Mouse (Mus musculus): ENCODE measurements around the gene 2610008E11Rik.
"Not testable (repeated sequence)": the region's sequence is repeated elsewhere in the genome, so short reads cannot be mapped to it uniquely, and the experiment has no call there.

2610008E11Rik gene

DNA sequence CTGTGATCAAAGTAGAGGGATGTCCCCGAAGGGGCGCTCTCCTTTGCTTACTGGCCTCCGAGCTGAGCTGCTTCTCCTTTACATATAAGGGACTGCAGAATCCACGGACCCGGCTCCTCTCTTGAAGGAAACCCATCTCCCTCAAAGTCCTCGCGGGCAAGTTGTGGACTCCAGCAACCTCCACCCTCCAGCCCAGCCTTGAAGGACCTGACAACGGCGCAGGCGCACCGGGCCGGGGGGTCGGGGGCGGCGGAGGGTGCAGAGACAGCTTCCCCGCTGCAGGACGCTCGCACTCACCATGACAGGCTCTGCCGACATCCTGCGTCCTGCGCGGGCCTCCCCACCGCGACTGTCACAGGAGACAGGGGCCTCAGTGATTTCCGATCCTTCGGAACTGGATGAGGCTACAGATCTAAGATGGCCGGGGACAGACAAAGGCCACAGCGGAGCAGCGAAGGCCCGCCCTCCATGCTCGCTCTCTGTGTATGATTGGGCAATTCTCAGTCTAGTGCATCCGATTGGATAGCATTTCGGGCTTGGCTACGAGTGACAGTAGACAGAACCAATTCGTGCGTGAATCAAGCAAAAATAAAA, at the start of gene 2610008E11Rik:
Gene 2610008E11Rik (minus strand): TSS at position 440 of the 594 bp plus-strand sequence.
- peak; percentile 94 for DNase-seq (ENCODE audit: low spot score)

DNA sequence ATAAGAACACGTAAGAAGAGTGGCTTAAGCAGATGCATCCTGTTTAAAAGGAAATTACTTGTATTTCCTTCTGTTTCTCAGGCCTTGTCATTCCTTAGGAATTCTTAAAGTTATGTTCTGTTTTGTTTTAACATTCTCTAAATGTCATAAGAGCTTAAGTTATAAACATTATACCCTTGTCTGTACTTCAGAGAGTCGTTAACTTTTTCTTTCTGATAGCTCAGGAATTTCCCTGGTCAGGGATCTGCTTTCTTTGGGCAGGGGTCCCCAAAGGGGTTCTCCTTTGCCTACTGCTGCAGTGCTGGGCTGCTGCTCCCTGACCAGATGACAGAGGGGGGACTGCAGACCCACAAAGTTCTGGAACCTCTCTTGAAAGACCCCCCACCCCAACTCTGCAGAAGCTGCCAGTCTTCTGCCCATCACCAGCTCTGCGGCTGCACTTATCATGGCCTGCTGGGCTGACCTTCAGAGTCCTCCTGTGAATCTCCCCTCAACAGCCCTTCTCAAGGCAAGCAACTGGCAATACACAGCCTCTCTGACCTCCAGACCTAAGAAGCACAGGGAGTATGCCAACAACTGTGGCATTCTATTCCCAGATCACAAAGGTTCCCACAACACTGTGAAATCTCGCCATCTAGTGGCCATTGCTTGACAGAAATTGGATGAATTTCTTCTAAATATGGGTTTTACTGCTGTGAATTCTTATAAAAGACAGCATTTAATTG, 18.9 kb upstream of the 2610008E11Rik start:
- DNase-seq (ENCODE audit: low spot score): peak; percentile 1

- no peak for DNase-seq (ENCODE audit: low spot score)
Measured at GRCm38 (mm10) chr10:79115085-79115484, 17.7 kb upstream of the 2610008E11Rik start.

DNA sequence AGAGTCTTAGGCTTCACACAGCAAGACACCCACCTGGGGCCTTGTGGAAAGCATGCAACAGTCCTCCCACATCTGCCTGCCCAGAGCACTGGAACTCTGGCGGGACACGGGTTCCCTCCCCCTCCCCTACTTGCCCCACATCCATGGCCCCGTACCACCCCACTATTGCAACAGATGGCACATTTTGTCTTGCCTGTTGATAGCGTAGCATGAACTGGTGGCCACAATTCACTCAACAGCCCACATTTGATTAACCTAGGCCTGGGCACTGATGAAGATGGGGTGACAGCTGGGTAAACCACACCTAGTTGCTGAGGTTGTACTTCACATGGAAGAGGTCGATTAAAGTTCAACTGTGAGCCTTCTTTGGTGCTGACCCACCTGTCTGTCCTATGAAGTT, 13.1 kb upstream of the 2610008E11Rik start:
- no peak for DNase-seq (ENCODE audit: low spot score)

- no peak for DNase-seq (ENCODE audit: low spot score)
Measured at GRCm38 (mm10) chr10:79109156-79109555, 11.8 kb upstream of the 2610008E11Rik start.

DNA sequence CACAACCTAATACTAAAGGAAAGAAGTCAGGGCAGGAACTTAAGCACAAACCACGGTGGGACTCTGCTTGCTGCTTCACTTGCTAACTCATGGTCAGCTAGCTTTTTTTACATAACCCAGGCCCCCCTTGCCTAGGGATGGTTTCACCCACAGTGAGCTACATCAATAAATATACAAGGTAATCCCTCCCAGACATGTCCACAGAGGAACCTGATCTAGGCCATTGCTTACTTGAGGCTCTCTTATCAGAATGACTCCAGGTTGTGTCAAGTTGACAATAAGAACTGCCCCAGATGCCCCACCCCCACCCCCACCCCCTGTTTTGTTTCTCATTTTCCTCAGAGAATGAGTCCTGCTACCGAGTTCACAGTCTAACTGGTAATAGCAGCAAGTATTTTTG, 10.1 kb upstream of the 2610008E11Rik start:
- no peak for DNase-seq (ENCODE audit: low spot score)

GRCm38 (mm10) chr10:79106325-79107282, 9.2 kb upstream of the 2610008E11Rik start:
- no peak for DNase-seq (ENCODE audit: low spot score)

DNA sequence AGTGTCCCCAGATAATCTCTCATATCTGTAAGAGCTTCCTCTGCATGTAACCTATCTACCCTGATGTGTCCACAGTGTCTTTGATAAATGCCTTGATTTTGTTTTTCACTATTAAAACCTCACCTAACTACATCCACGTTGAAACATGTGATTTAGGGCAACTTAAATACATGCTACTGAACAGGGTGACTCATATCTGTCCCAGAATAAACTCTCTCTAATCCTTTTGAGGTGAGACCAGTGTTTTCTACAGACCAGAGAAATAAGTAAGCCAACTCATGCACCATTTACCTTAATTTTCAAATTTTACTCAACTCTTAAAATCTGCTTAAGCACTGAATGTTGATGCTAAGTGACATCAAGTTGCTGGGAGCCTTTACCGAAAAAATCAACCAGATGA, 694 bp downstream of the 2610008E11Rik start:
- no peak for DNase-seq (ENCODE audit: low spot score)

DNA sequence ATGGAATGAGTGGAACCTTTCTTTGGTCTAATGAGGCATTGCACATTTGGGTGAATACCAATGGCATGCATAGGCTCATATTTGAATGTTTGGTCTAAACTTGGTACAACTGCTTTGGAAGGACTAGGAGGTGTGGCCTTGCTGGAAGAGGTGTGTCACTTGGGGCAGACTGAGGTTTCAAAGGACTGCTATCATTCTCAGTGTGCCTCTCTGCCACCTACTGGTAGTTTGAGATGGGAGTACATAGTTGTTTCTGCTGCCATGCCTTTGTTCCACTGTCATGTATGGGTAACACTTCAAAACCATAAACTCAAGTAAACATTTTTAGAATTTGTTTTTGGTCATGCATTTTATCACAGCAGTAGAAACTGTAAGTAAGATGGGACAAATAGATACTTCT, 5.7 kb downstream of the 2610008E11Rik start:
- DNase-seq (ENCODE audit: low spot score): no peak

DNA sequence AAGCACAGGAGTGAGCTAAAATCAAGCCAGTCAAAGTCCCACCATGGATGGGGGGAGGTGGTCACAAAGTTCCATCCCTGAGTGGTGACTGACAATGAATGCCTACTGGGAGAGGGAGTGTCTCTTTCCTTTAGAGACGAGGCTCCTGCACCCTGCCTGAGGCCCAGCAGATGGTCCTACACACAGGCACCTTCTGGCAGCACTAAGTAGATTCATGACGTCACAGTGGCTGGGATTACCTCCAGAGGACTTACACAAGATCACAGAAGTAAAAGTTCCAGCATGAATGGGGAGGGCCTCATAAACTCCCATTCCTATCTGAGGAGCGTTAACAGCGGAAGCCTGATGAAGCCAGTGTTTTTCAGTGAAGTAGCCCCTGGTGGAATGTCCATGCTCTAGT, 8.4 kb downstream of the 2610008E11Rik start:
- DNase-seq (ENCODE audit: low spot score): no peak

GRCm38 (mm10) chr10:79086577-79086976, 10.8 kb downstream of the 2610008E11Rik start:
- no peak for DNase-seq (ENCODE audit: low spot score)

GRCm38 (mm10) chr10:79057370-79057769, 40.0 kb downstream of the 2610008E11Rik start:
- not testable (repeated sequence) for DNase-seq (ENCODE audit: low spot score)

GRCm38 (mm10) chr10:79042457-79042856, 54.9 kb downstream of the 2610008E11Rik start:
- DNase-seq (ENCODE audit: low spot score): not testable (repeated sequence)

DNA sequence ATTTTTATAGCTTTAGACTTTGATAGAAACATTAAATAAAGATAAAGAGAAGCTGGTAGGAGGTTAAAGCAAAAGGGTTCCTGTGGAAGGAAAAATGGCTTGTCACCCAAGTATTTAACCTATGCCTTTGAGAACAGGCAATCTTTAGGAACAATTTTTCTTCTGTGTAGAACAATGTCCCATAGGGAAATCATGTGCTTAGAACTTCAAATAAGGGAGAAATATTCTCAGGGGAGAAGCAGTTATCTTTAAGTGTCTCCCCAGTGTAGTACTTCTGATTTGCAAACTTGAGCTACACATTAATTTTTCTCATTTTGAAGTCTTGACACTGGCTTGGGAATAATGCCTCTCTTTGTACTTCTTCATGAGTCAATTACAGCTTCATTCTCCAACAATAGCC, 69.0 kb downstream of the 2610008E11Rik start, which contains the start of gene Olfr57:
Gene Olfr57 (plus strand): TSS at position 301 of the 400 bp plus-strand sequence.
- no peak for DNase-seq (ENCODE audit: low spot score)
